Mouse (Mus musculus): ENCODE results near the gene Srp54c. TPM values are rescaled to one million over a fixed set of nuclear protein-coding genes. Genes with fewer than 3 reads are reported as not detected.

Srp54c gene
- 1.1 and 1.7 TPM in 2 replicates for polyA plus RNA-seq (2012; rRNA removed)

GRCm38 (mm10) chr12:55229626-55230519, at the start of gene Srp54c:
Srp54c (plus strand) TSS chr12:55230168.

DNA sequence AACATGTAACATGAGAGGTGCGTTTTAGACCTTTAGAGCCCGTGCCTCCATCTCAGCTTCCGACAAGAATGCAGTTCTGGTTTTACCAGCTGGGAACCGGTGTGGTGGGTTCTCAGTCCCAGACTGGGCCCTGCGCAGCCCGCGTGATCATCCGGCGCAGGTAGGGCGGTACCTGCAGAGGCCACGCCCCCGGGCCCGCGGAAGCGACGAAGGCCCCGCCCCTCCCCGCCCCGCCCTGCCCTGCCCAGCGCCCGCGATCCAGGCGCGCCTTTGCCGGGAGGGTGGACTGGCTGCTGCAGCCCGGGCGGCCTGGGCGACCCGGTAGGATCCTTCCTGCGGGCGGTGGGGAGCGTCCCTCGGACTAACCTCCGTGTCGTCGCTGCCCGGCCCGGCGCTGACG, 30.7 kb upstream of the Srp54c start, which contains the start of gene 1700047I17Rik2:
TSS of gene 1700047I17Rik2 (plus strand) at position 287 of the 400 bp plus-strand sequence.

GRCm38 (mm10) chr12:55299336-55299735, 69.4 kb downstream of the Srp54c start, which contains the start of gene 1110008L16Rik:
1110008L16Rik (plus strand) TSS chr12:55299577.

DNA sequence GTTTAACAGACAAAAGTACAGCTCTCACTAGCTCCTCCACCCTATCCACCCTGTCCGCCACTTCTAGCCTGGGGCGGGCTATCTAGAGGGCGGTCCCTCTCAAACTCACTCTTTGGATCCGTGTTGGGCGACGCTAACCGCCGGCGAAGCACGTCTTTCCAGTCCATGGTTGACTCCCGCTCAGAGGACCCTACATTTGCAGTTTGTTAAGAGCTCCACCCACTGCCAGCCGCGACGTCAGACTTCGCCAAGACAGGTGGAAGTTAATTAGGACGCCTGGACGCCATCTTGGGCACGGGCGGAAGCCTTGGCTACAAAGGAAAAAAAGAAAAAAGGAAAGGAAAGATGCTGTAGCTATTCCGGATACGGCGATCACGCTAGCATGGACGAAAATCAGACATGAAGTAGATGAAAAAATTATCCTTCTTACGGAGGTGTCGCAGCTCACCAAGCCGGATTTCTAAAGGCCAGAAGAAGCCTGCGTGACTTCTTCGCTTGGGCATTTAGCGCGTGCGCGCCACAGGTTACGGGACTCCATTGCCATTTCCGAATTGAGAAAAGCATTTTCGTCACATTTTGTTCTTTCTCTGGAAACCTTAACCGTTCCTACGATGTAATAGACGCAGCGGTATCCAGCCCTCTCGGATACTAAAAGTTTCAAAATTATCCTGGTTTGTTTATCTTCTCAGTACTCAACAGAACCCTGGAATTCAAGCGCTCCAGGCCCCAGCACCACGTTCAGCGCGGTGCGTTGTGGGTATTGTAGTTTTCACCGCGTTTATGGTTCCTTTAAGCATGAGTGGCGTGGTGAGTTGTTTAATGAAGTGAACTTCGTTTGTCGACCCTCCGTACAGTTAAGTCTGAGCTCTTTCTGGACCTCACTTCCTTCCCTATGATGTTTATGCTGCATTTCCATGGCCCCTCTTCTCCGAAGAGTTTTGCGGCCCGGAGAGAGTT, 72.8 kb downstream of the Srp54c start, which contains the start of gene Ppp2r3c:
TSS of gene Ppp2r3c (minus strand) at position 514 of the 957 bp plus-strand sequence.

Other genes with a start within 250 kb of the Srp54c start
- not detected in 2 replicates for gene Gm20403, start 243.6 kb upstream of the Srp54c start, polyA plus RNA-seq (2012; rRNA removed)
- 0.34 and 0.67 TPM in 2 replicates for gene Baz1a, start 215.8 kb upstream of the Srp54c start, polyA plus RNA-seq (2012; rRNA removed)
- 0.98 and 1.4 TPM in 2 replicates for gene 2700097O09Rik, start 150.1 kb upstream of the Srp54c start, polyA plus RNA-seq (2012; rRNA removed)
- gene Srp54a, start 149.9 kb upstream of the Srp54c start, polyA plus RNA-seq (2012; rRNA removed) = 5.9 and 6.8 TPM in 2 replicates
- gene Fam177a, start 105.7 kb upstream of the Srp54c start, polyA plus RNA-seq (2012; rRNA removed) = 1.7 and 3.0 TPM in 2 replicates
- gene Srp54b, start 75.1 kb upstream of the Srp54c start, polyA plus RNA-seq (2012; rRNA removed) = 11.4 and 15.0 TPM in 2 replicates
- gene 1700047I17Rik2, start 30.6 kb upstream of the Srp54c start, polyA plus RNA-seq (2012; rRNA removed) = not detected in 2 replicates
- 9.2 and 10.9 TPM in 2 replicates for gene 1110008L16Rik, start 69.4 kb downstream of the Srp54c start, polyA plus RNA-seq (2012; rRNA removed)
- gene Ppp2r3c, start 72.8 kb downstream of the Srp54c start, polyA plus RNA-seq (2012; rRNA removed) = 0.15 and 0.23 TPM in 2 replicates
- gene Psma6, start 154.1 kb downstream of the Srp54c start, polyA plus RNA-seq (2012; rRNA removed) = 5.5 and 8.5 TPM in 2 replicates